Mouse (Mus musculus): Measurements from ENCODE around the gene Speg.

Speg gene

DNA sequence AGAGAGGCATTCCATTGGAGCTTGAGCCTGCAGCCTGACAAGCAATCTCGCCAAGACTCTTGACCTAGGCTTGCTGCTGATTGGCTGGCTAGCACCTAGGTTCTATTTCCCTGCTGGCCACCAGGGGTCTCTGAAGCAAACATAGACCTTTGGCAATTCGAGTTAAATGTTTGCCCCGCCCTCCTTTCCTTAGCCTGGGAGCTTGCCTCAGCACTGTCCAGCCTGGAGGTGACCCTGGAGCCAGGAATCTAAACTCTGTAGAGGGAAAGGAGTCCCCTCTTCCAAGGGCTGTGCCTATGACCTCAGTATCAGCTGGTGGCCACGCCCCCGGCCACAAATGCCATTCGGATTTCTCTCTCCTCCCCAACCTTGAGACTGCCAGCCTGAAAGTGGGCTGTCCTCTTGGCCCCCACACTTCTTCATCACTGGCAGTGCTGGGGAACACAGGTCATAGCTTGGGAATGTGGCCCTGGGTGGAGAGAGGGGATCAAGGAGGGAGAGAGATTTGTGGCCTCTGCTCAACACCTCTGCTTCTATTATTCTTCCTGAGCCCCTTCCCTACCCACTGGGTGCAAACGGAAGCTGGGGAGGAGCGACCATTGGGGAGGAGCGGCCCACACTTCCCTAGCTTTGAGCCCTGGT is 23.8 kb downstream of the Speg start:
- peak; percentile 90 for DNase-seq

DNA sequence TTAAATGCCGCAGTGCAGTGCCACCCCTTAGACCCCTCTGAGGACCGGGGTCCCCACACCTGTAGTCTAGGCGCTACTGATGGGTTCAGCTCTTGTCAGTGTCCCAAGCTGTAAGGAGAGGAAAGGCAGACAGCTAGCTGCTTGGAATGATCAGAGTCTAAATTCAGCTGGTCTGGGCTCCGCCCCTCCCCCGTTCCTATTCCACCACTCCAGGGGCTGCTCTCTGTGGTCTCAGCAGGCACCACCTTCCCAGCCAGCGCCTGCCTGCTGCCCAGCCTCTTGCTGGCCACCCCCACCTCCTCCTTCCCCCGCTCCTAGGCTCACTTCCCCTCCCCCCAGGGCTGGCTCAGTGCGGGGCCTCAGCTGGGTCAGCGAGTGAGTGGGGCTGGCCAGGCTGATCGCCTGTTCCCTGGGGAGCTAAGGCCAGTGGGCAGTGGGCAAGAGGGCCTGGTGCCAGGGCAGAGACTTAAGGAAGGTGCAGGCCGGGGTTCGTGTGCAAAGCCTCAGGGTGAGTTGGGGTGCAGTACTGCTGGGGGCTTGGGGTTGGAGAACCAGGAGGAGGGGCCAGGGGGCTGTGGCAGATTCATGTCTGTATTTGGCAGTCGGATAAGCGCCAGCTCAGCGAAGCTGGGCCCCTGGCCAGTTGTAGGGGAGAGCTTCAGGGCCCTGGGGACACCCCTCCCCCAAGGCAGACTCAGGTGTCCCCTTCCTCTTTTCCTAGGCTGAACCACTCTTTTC is 24.8 kb downstream of the Speg start:
- DNase-seq, result peak; percentile 84

DNA sequence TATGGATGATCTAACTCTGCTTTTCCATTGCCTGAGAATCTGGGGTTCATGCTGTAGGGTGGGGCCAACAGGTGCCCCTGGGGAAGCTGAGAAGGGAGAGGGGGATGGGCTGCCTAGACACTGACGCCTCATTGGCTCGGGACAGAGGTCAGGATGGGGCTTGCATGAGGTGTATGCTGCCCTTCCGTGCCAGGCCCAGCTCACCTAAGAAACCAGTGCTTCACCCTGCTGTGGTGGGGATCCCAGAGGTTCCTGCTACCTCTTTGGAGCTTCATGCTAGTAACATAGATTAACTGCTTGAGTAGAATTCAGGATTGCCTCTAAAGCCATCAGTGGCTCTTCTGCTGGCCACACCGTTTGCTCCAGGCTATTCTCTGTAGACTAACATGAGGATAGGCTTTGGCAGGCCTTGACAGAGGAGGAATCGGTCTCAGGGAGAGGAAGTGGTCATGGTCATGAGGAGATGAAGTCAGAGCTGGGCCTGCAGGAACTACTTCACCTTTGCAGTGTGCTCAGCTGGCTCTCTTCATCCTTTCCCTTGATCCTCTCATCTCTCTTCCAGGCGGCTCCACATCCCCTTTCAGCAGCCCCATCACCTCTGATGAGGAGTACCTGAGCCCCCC is 25.5 kb downstream of the Speg start:
- no peak for DNase-seq

DNA sequence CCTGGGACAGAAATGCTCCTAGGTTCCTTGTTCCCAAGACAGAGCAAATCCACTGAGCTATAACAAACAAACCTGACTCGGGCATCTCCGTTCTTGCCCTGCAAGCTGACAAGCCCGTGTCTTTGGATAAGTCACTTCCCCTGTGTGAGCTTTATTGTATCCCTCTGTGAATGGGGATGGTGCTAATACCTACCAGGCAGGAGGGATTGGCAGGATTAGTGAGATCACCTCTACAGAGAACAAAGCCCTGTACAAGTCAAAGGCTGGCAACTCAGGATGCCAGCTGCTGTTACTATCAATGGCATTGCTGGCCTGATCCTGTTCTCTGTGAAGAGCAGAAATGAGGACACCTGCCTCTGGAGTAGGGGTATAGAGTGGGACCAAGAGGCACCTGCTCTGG is 30.4 kb downstream of the Speg start:
- no peak for DNase-seq

- DNase-seq, result no peak
Observed at GRCm38 (mm10) chr1:75406173-75406572, 31.1 kb downstream of the Speg start.

DNA sequence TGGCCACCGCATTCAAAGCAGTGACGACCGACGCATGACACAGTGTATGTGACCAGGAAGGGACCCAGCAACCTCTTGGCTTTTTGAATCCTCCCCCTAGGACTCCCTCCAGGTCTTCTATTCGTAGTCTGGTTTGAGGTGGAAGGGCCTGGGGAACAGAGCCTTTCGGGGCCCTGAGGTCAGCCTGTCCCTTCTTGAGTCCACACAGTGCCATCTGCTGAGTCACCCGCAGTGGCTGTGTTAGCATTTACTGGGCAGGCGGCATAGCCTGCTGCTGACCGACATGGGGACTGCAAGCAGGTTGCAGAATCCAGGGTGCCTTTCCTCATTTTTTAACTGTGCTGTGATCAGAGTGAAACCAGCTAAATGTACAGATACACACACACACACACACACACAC is 32.0 kb downstream of the Speg start:
- DNase-seq, result no peak

GRCm38 (mm10) chr1:75408210-75408609 is 33.1 kb downstream of the Speg start:
- no peak for DNase-seq

GRCm38 (mm10) chr1:75409950-75410349 is 34.9 kb downstream of the Speg start:
- no peak for DNase-seq

DNA sequence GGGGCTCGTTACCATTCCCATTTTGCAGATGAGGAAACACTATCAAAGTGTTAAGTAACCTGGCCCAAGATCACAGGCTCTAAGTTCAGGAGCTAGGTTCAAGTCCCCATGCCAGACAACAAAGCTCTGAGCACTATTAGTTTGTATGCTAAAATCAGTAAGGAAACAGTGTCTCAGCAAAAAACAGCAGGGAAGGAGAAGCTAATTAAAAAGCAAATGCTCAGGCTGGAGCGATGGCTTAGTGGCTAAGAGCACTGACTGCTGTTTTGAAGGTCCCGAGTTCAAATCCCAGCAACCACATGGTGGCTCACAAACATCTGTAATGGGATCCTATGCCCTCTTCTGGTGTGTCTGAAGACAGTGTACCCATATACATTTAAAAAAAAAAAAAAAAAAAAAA is 37.1 kb downstream of the Speg start:
- no peak for DNase-seq

- peak; percentile 26 for DNase-seq
Observed at GRCm38 (mm10) chr1:75413749-75414148, 38.7 kb downstream of the Speg start.

DNA sequence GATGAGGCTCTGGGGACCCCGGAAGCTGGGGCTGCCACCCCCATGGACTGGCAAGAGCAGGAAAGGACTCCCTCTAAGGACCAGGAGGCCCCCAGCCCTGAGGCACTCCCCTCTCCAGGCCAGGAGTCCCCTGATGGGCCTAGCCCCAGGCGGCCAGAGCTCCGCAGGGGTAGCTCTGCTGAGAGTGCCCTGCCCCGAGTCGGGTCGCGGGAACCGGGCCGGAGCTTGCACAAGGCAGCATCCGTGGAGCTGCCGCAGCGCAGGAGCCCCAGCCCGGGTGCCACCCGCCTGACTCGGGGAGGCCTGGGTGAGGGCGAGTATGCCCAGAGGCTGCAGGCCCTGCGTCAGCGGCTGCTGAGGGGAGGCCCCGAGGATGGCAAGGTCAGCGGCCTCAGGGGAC is 46.7 kb downstream of the Speg start:
- no peak for DNase-seq

GRCm38 (mm10) chr1:75422216-75422822 is 47.2 kb downstream of the Speg start:
- DNase-seq, result peak; percentile 11

DNA sequence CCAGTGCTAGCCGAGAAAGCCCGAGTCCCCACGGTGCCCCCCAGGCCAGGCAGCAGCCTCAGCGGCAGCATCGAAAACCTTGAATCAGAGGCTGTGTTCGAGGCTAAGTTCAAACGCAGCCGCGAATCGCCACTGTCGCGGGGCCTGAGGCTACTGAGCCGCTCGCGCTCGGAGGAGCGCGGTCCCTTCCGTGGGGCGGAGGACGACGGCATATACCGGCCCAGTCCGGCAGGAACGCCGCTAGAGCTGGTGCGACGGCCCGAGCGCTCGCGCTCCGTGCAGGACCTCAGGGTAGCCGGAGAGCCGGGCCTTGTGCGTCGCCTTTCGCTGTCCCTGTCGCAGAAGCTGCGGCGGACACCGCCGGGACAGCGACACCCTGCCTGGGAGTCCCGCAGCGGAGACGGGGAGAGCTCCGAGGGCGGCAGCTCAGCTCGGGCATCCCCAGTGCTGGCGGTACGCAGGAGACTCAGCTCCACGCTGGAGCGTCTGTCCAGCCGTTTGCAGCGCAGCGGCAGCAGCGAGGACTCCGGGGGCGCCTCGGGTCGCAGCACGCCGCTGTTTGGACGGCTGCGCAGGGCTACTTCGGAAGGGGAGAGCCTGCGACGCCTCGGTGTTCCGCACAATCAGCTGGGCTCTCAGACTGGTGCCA is 47.9 kb downstream of the Speg start:
- DNase-seq, result peak; percentile 55

DNA sequence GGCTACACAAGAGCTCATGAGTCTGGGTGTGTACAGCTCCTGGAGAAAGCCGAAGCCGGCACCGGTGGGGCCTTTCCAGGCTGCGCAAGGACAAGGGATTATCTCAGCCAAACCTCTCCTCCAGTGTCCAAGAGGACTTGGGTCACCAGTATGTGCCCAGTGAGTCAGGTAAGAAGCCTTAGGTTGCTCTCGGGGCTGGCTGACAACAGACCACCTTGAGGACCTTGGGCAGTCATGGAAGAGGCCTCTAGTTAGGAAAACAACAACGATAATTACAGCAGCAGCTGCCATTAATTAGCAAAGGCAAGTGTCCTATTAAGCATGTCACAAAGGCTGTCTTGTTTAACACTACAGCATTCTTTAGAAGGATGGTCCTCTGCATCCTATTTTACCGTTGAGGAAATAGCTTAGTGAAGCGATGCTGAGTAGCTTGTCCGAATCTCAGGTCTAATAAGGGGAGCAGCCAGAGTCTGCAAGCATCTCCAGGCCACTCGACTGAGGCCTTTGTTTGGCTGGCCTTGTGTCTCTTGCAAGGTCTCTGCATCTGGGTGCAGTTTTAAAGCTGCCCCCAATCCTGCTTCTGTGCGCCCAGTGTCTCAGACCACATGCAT is 48.8 kb downstream of the Speg start:
- no peak for DNase-seq

GRCm38 (mm10) chr1:75425796-75426471 is 50.8 kb downstream of the Speg start:
- DNase-seq, result peak; percentile 41

DNA sequence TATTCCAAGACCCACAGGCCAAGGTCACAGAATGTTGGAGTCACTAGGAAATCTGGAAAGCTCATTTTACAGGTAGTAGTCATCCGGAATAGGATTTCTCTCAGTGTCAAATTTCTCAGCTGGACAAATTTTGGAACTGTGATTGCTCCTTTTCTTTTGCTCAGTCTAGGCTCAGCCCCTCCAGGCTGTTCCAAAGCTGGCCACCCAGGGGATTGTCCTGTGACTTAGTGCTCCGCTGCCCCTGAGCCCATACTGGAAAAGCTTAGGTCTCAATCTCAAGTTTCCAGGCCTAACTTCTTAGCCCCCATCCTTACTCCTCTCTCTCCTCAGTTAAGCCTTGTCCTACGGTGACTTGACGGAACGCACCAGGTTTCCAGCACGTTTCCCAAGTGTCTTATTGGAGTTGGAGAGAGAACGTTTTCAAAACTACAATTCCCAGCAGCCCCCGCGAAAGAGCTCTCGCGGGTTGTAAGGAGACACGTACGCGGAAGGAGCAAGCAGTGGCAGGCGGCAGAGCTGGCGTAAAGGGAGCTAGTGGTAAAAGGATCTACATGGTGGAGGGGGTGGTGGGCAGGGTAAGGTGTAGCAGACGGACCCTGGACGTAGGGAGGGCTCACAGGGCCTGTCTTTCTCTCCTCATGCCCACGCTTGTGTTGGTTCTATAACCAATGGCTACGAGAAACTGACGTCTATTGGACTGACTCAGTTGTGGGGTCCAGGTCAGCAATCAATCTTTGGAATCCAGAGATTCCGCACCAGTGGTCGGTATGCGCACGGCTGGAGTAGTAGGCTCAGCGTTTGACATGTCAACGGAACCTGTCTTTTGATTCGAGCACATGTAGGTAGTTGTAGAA is 60.6 kb downstream of the Speg start, which contains the start of gene Gmppa:
Gmppa (plus strand) TSS at position 456 of the 854 bp plus-strand sequence.
- peak; percentile 89 for DNase-seq

- DNase-seq, result no peak
Observed at GRCm38 (mm10) chr1:75438782-75439181, 63.7 kb downstream of the Speg start.

GRCm38 (mm10) chr1:75440661-75441060 is 65.6 kb downstream of the Speg start:
- no peak for DNase-seq

DNA sequence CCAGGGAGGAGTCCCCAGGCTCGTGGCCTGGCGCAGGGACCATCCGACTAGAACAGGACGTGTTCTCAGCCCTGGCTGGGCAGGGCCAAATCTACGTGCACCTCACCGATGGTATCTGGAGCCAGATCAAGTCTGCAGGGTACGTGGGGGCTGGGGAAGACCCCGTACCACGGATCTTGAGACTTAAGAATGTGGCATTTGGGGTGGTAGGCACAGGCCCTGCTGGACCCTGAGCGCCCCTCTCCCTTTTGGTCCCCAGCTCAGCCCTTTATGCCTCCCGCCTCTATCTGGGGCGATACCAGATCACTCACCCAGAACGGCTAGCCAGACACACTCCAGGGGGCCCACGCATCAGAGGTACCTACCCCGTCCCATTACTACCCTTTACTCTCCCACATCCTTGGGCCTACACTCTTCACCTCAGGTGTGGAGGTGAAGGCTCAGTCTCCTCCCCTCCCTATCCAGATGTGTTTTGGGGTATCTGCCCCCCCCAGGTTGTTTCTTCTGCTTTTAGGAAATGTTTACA is 66.4 kb downstream of the Speg start:
- DNase-seq, result no peak

DNA sequence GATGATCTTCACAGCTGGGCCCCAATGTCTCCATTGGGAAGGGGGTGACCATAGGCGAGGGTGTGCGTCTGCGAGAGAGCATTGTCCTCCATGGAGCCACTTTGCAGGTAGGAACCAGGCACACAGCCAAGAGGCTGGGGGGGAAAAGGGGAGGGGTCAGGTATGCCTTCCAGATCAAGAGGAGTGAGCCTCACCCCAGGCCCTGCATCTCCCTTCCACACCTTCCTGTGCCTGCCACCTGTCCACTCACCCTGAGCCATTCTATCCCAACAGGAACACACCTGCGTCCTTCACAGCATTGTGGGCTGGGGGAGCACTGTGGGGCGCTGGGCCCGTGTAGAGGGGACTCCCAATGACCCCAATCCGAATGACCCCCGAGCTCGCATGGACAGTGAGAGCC is 67.1 kb downstream of the Speg start:
- no peak for DNase-seq

- DNase-seq, result no peak
Observed at GRCm38 (mm10) chr1:75442811-75443210, 67.7 kb downstream of the Speg start.

Measured in kidney, postnatal 14 days (tissue).